Mouse (Mus musculus): ENCODE data around the gene Pld2.

DNA sequence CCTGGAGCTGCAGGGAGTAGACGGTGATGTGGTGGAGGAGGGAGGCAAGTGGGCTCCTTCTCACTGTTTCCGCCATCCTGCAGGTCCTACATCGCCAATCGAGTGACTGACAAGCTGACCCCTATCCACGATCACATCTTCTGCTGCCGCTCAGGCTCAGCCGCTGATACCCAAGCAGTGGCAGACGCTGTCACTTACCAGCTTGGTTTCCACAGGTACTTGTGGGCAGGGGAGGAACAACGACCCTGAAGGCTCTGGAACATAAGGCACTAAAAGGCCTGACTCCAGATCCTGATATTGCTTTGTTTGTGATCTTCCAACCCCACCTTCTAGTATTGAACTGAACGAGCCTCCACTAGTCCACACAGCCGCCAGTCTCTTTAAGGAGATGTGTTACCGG, 13.7 kb upstream of the Pld2 start:
- TF ChIP-seq ZC3H11A (IDR thresholded peaks at IDR 0.05; ENCODE audit: borderline replicate concordance, low read depth, low read length) (no peak), ZNF384 (IDR thresholded peaks at IDR 0.05; ENCODE audit: low read depth, low read length) (no peak), HCFC1 (IDR thresholded peaks at IDR 0.05; ENCODE audit: borderline replicate concordance, insufficient read depth, low read length) (no peak), CHD2 (IDR thresholded peaks at IDR 0.05; ENCODE audit: low read depth, low read length) (no peak), MAFK (IDR thresholded peaks at IDR 0.05; ENCODE audit: insufficient read depth, low read depth, low read length) (no peak)

Data from ES-E14 (cell line).